ENCODE assay signal across 11 mouse cellular contexts in the genomic region with DNA sequence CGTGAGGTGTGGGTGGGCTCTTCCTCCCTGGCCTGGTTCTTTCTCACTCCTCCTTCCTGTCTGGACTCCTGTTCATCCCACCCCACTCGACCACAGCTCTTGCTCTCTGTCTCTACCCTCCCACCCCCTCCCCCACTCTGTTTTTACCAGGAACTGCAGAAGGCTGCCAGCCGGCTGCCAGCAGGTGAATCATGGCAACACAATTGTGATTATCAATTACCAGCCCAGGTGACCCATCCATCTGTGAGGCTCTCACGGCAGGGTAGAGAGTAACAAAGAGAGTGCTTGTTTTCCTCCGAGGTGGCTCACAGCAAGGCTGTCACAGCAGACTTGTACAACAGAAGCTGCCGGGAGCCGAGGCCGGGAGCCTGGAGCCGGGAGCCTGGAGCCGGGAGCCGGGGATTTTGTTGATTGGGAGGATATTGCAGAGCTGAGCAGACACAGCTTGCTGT. TPM values are rescaled to one million over a fixed set of nuclear protein-coding genes. Genes with fewer than 3 reads are reported as not detected.
DNase-seq lines count a peak whose midpoint lies in the region; ATAC-seq and TF ChIP-seq lines count a peak whose summit lies in the region.
"Had no signal": no experiment of that assay in that cellular context is flagged by ENCODE, and none has a peak within 500 bp of the region (broad histone marks: within the 10 kb centered on the region; RNA-seq: fewer than 3 reads in every experiment).

No protein-coding gene starts in this region.

- no peak for DNase-seq in heart, postnatal 14 days
- peak; percentile 44 for DNase-seq in MN1 (ENCODE audit: low spot score)
- no peak for DNase-seq in forebrain, embryonic 11.5 days (ENCODE audit: low spot score)
- no peak for DNase-seq in thymus, postnatal 10 days (ENCODE audit: low spot score in 2 of 2)
- no peak for DNase-seq in lung, adult 2 months
- no peak for DNase-seq in spleen, adult 12 weeks (ENCODE audit: low spot score)
- DNase-seq: heart, postnatal 4 days had no signal

- WGBS in heart, embryonic 11.5 days (ENCODE audit: insufficient replicate concordance), result 7% methylated on average over 11 of the region's 11 CpGs
- WGBS in forebrain, embryonic 11.5 days, result 7% methylated on average over 11 of the region's 11 CpGs
- 8% methylated on average over 11 of the region's 11 CpGs for WGBS in midbrain, embryonic 13.5 days
- 37% methylated on average over 11 of the region's 11 CpGs for WGBS in lung, adult 2 months

- H3K4me2 ChIP-seq in heart, embryonic 11.5 days, result peak overlapping the region; percentile 41; the same call in 1 of the 2 replicates
- H3K4me2 ChIP-seq in forebrain, embryonic 11.5 days (ENCODE audit: low read depth, low read length, severe bottlenecking), result peak overlapping the region; percentile 6; the same call in 1 of the 2 replicates
- peak overlapping the region; percentile 40 for H3K4me2 ChIP-seq in midbrain, embryonic 13.5 days (replicated peaks)

- H3K4me1 ChIP-seq in heart, embryonic 11.5 days (ENCODE audit: control insufficient read depth, insufficient read depth, low read length), result no peaks in the 10 kb centered on the region
- H3K4me1 ChIP-seq in forebrain, embryonic 11.5 days (replicated peaks; ENCODE audit: control insufficient read depth, insufficient read depth, low read length), result peaks cover 4% of the 10 kb centered on the region; the same call in 1 of the 2 replicates
- H3K4me1 ChIP-seq in midbrain, embryonic 13.5 days (replicated peaks), result peaks cover 4% of the 10 kb centered on the region; the same call in 1 of the 2 replicates
- no peaks in the 10 kb centered on the region for H3K4me1 ChIP-seq in lung, adult 2 months (ENCODE audit: control insufficient read depth, insufficient read depth, low read length)

- no peak for ATAC-seq in heart, embryonic 11.5 days (replicated peaks; ENCODE audit: insufficient number of reproducible peaks, low FRiP score, low TSS enrichment)
- ATAC-seq in forebrain, embryonic 11.5 days (replicated peaks; ENCODE audit: low FRiP score), result no peak
- no peak for ATAC-seq in midbrain, embryonic 13.5 days
- ATAC-seq: activated CD4-positive, CD25-positive, alpha-beta regulatory T cell, adult 4 months had no signal

- TF ChIP-seq POLR2A in lung, adult 2 months (IDR thresholded peaks at IDR 0.05; ENCODE audit: borderline replicate concordance, extremely low read depth, low read depth, low read length), result no peak

- intact Hi-C loops in heart, postnatal 14 days (cut with DNase I), result no loop called here

- H3K27me3 ChIP-seq in heart, embryonic 11.5 days (ENCODE audit: control insufficient read depth, insufficient read depth, low read length), result peaks cover 15% of the 10 kb centered on the region; the same call in 1 of the 2 replicates
- H3K27me3 ChIP-seq in forebrain, embryonic 11.5 days (ENCODE audit: control insufficient read depth, insufficient read depth, low read length), result no peaks in the 10 kb centered on the region; the same call in 1 of the 2 replicates
- H3K27me3 ChIP-seq in midbrain, embryonic 13.5 days, result peaks cover 10% of the 10 kb centered on the region

- H3K4me3 ChIP-seq in heart, embryonic 11.5 days (ENCODE audit: low read depth, low read length), result no peak overlapping the region
- no peak overlapping the region for H3K4me3 ChIP-seq in forebrain, embryonic 11.5 days (ENCODE audit: low read depth, low read length)
- H3K4me3 ChIP-seq in midbrain, embryonic 13.5 days (replicated peaks), result 0 out of 2 replicates have a peak overlapping the region, but pooled peaks have one; percentile 2
- no peak overlapping the region for H3K4me3 ChIP-seq in lung, adult 2 months (replicated peaks; ENCODE audit: extremely low read depth, low read depth, low read length)

- no peak overlapping the region for H3K27ac ChIP-seq in heart, embryonic 11.5 days (ENCODE audit: low read depth, low read length)
- 0 out of 2 replicates have a peak overlapping the region, but pooled peaks have one; percentile 12 for H3K27ac ChIP-seq in forebrain, embryonic 11.5 days (ENCODE audit: low read depth, low read length)
- H3K27ac ChIP-seq in midbrain, embryonic 13.5 days, result peak overlapping the region; percentile 64

- no peaks in the 10 kb centered on the region for H3K36me3 ChIP-seq in heart, embryonic 11.5 days (ENCODE audit: control insufficient read depth, insufficient read depth, low read length)
- H3K36me3 ChIP-seq in forebrain, embryonic 11.5 days (ENCODE audit: control insufficient read depth, insufficient read depth, low read length), result no peaks in the 10 kb centered on the region
- no peaks in the 10 kb centered on the region for H3K36me3 ChIP-seq in midbrain, embryonic 13.5 days

- no peaks in the 10 kb centered on the region; the same call in 1 of the 2 replicates for H3K9me3 ChIP-seq in heart, embryonic 11.5 days (replicated peaks; ENCODE audit: control insufficient read depth, low read length)
- no peaks in the 10 kb centered on the region for H3K9me3 ChIP-seq in forebrain, embryonic 11.5 days (ENCODE audit: control insufficient read depth, low read length)
- no peaks in the 10 kb centered on the region for H3K9me3 ChIP-seq in midbrain, embryonic 13.5 days

- H3K9ac ChIP-seq in heart, embryonic 11.5 days (ENCODE audit: low read depth, low read length), result peak overlapping the region; percentile 54; the same call in 1 of the 2 replicates
- peak overlapping the region; percentile 2; the same call in 1 of the 2 replicates for H3K9ac ChIP-seq in forebrain, embryonic 11.5 days (ENCODE audit: low read length)
- peak overlapping the region; percentile 46 for H3K9ac ChIP-seq in midbrain, embryonic 13.5 days (replicated peaks)

- no peak for TF ChIP-seq CTCF in lung, adult 2 months (IDR thresholded peaks at IDR 0.05; ENCODE audit: insufficient read depth, low read length)

RNA-seq across cellular contexts. Expression of a gene that starts 6.4 kb away (rescaled TPM):
- polyA plus RNA-seq in heart, embryonic 11.5 days (2014; fragmentation: Nextera tagmentation; extraction: Ambion mirVana), result 6.9 and 7.6 TPM in 2 replicates
- 1 to 10 TPM; 2.1 to 2.2 TPM for total RNA-seq in heart, postnatal 14 days (2021)
- polyA plus RNA-seq in forebrain, embryonic 11.5 days (2014; fragmentation: Nextera tagmentation; extraction: Ambion mirVana), result 1.9 and 2.2 TPM in 2 replicates
- polyA plus RNA-seq in midbrain, embryonic 13.5 days (2015; fragmentation: Nextera tagmentation; extraction: Ambion mirVana), result 2.2 and 2.6 TPM in 2 replicates
- polyA plus RNA-seq in lung, adult 2 months (2012; rRNA removed), result 2.6 and 2.9 TPM in 2 replicates
- polyA plus RNA-seq: activated CD4-positive, CD25-positive, alpha-beta regulatory T cell, adult 4 months had no signal

RNA-seq across cellular contexts. Expression of a gene that starts 34.9 kb away (rescaled TPM):
- 0.07 TPM in 1 of 2 replicates, not detected in the other for polyA plus RNA-seq in heart, embryonic 11.5 days (2014; fragmentation: Nextera tagmentation; extraction: Ambion mirVana)
- not detected for total RNA-seq in heart, postnatal 14 days (2021)
- polyA plus RNA-seq in forebrain, embryonic 11.5 days (2014; fragmentation: Nextera tagmentation; extraction: Ambion mirVana), result not detected in 2 replicates
- polyA plus RNA-seq in midbrain, embryonic 13.5 days (2015; fragmentation: Nextera tagmentation; extraction: Ambion mirVana), result 1.1 and 1.3 TPM in 2 replicates
- not detected in 2 replicates for polyA plus RNA-seq in lung, adult 2 months (2012; rRNA removed)
- total RNA-seq: heart, postnatal 4 days had no signal
- polyA plus RNA-seq: activated CD4-positive, CD25-positive, alpha-beta regulatory T cell, adult 4 months; testis, adult 2 months had no signal

RNA-seq across cellular contexts. Expression of a gene that starts 35.3 kb away (rescaled TPM):
- polyA plus RNA-seq in heart, embryonic 11.5 days (2014; fragmentation: Nextera tagmentation; extraction: Ambion mirVana), result 22.9 and 30.9 TPM in 2 replicates
- 100 to 1,000 TPM; 367 to 392 TPM for total RNA-seq in heart, postnatal 14 days (2021)
- 19.4 and 21.5 TPM in 2 replicates for polyA plus RNA-seq in forebrain, embryonic 11.5 days (2014; fragmentation: Nextera tagmentation; extraction: Ambion mirVana)
- polyA plus RNA-seq in midbrain, embryonic 13.5 days (2015; fragmentation: Nextera tagmentation; extraction: Ambion mirVana), result 79.8 and 89.2 TPM in 2 replicates
- 178 and 182 TPM in 2 replicates for polyA plus RNA-seq in lung, adult 2 months (2012; rRNA removed)

RNA-seq across cellular contexts. Expression of a gene that starts 56.9 kb away (rescaled TPM):
- polyA plus RNA-seq in heart, embryonic 11.5 days (2014; fragmentation: Nextera tagmentation; extraction: Ambion mirVana), result 269 and 310 TPM in 2 replicates
- 10 to 100 TPM; 65.7 to 69.2 TPM for total RNA-seq in heart, postnatal 14 days (2021)
- 200 and 227 TPM in 2 replicates for polyA plus RNA-seq in forebrain, embryonic 11.5 days (2014; fragmentation: Nextera tagmentation; extraction: Ambion mirVana)
- 192 and 200 TPM in 2 replicates for polyA plus RNA-seq in midbrain, embryonic 13.5 days (2015; fragmentation: Nextera tagmentation; extraction: Ambion mirVana)
- 194 and 198 TPM in 2 replicates for polyA plus RNA-seq in lung, adult 2 months (2012; rRNA removed)

Comparison
In these comparisons a context has a peak if more than half of its experiments do, and no peak if none do; other contexts are left out.
1. H3K9ac ChIP-seq: peak in every context shown above with its lines; median percentile 54 in heart, embryonic 11.5 days; 46 in midbrain, embryonic 13.5 days; 2 in forebrain, embryonic 11.5 days.